Mouse (Mus musculus) heart, embryonic 11.5 days (tissue): ENCODE results near the gene Rin3. TPM values are rescaled to one million over a fixed set of nuclear protein-coding genes. Genes with fewer than 3 reads are reported as not detected.

Source experiments
- ATAC-seq: fragments of 200-750 bp; cut with Nextera tagmentation; replicated peaks from 2 replicates; pipeline ENCODE4 v1.8.0; 2017; ENCODE audit warnings: moderate library complexity; ENCODE audit not compliant: insufficient number of reproducible peaks, low FRiP score, low TSS enrichment
- H3K27ac ChIP-seq: fragments of 300-500 bp; sonication (generic); 2 replicates; pipeline ENCODE4 v1.5.1; 2014; ENCODE audit warnings: mild to moderate bottlenecking, low read depth, low read length
- H3K27me3 ChIP-seq: fragments of 300-500 bp; sonication (generic); 2 replicates; pipeline ENCODE4 v1.6.1; 2014; ENCODE audit warnings: mild to moderate bottlenecking, low read length, mixed read lengths; ENCODE audit not compliant: control insufficient read depth, insufficient read depth
- H3K36me3 ChIP-seq: fragments of 300-500 bp; sonication (generic); 2 replicates; pipeline ENCODE4 v1.6.1; 2014; ENCODE audit warnings: mild to moderate bottlenecking, low read length, moderate library complexity, mixed read lengths; ENCODE audit not compliant: control insufficient read depth, insufficient read depth
- H3K4me1 ChIP-seq: fragments of 300-500 bp; sonication (generic); 2 replicates; pipeline ENCODE4 v1.6.1; 2014; ENCODE audit warnings: low read length; ENCODE audit not compliant: control insufficient read depth, insufficient read depth
- H3K4me2 ChIP-seq: fragments of 300-500 bp; sonication (generic); 2 replicates; pipeline ENCODE4 v1.6.1; 2014; ENCODE audit warnings: mild to moderate bottlenecking, moderate library complexity
- H3K4me3 ChIP-seq: fragments of 300-500 bp; sonication (generic); 2 replicates; pipeline ENCODE4 v1.5.1; 2014; ENCODE audit warnings: low read depth, low read length
- H3K9ac ChIP-seq: fragments of 300-500 bp; sonication (generic); 2 replicates; pipeline ENCODE4 v1.6.1; 2014; ENCODE audit warnings: mild to moderate bottlenecking, low read depth, low read length, moderate library complexity
- H3K9me3 ChIP-seq: fragments of 300-500 bp; sonication (generic); replicated peaks from 2 replicates; pipeline ENCODE4 v1.6.1; 2016; ENCODE audit warnings: low read length; ENCODE audit not compliant: control insufficient read depth
- WGBS: fragments of 180-500 bp; shearing (Covaris S2); extraction: QIAGEN DNeasy Blood & Tissue Kit; methylation state at CpG from one replicate; pipeline ENCODE4 v1.1.7; 2014; ENCODE audit not compliant: insufficient replicate concordance; 5-methylcytosine and 5-hydroxymethylcytosine counted together
- polyA plus RNA-seq: library from polyadenylated mRNA; unstranded; fragments of >200 nt; fragmentation: Nextera tagmentation; extraction: Ambion mirVana; gene quantifications from 2 replicates; pipeline ENCODE4 v1.2.1, GENCODE M21; 2014

The Rin3 gene
- polyA plus RNA-seq, 1 experiment from 2014 or later = 10.2 TPM

- H3K27me3 ChIP-seq = no peaks in the 10 kb centered on the region
- peak overlapping the region; percentile 90 for H3K4me2 ChIP-seq
- H3K4me3 ChIP-seq = peak overlapping the region; percentile 66
- ATAC-seq = no peak
- H3K4me1 ChIP-seq = peaks cover 46% of the 10 kb centered on the region
- no peaks in the 10 kb centered on the region for H3K9me3 ChIP-seq
- peak overlapping the region; percentile 89; the same call in 1 of the 2 replicates for H3K9ac ChIP-seq
- WGBS = 9% methylated on average over 9 of the region's 9 CpGs
- peak overlapping the region; percentile 71; the same call in 1 of the 2 replicates for H3K27ac ChIP-seq
- H3K36me3 ChIP-seq = no peaks in the 10 kb centered on the region
Measured at GRCm38 (mm10) chr12:102284267-102284610, 1.4 kb downstream of the Rin3 start.

- Histone ChIP-seq H3K36me3 (no peaks in the 10 kb centered on the region), H3K9me3 (no peaks in the 10 kb centered on the region), H3K27me3 (no peaks in the 10 kb centered on the region), H3K27ac (no peak overlapping the region), H3K4me3 (peak overlapping the region; percentile 66), H3K4me1 (peaks cover 47% of the 10 kb centered on the region), H3K9ac (no peak overlapping the region), H3K4me2 (peak overlapping the region; percentile 90)
- ATAC-seq = no peak
- WGBS = 36% methylated on average over 3 of the region's 3 CpGs
Measured at GRCm38 (mm10) chr12:102284618-102285159, 1.8 kb downstream of the Rin3 start.

GRCm38 (mm10) chr12:102285318-102285717 is 2.5 kb downstream of the Rin3 start:
- H3K27ac ChIP-seq = no peak overlapping the region
- 62% methylated on average over 6 of the region's 6 CpGs for WGBS

GRCm38 (mm10) chr12:102285779-102286178 is 2.9 kb downstream of the Rin3 start:
- Histone ChIP-seq H3K27ac (no peak overlapping the region), H3K9ac (no peak overlapping the region; the same call in 1 of the 2 replicates), H3K4me3 (no peak overlapping the region), H3K36me3 (no peaks in the 10 kb centered on the region), H3K27me3 (no peaks in the 10 kb centered on the region), H3K4me2 (no peak overlapping the region), H3K4me1 (peaks cover 47% of the 10 kb centered on the region), H3K9me3 (no peaks in the 10 kb centered on the region)
- no peak for ATAC-seq
- WGBS = 64% methylated on average over 5 of the region's 5 CpGs

More at GRCm38 (mm10) chr12:102285318-102285717, 2.5 kb downstream of the Rin3 start:
- no peaks in the 10 kb centered on the region for H3K9me3 ChIP-seq
- H3K4me1 ChIP-seq = peaks cover 47% of the 10 kb centered on the region
- ATAC-seq = no peak
- H3K4me2 ChIP-seq = peak overlapping the region; percentile 90; the same call in 1 of the 2 replicates
- H3K36me3 ChIP-seq = no peaks in the 10 kb centered on the region
- no peak overlapping the region for H3K4me3 ChIP-seq
- no peaks in the 10 kb centered on the region for H3K27me3 ChIP-seq
- H3K9ac ChIP-seq = no peak overlapping the region; the same call in 1 of the 2 replicates

- 51% methylated on average over 10 of the region's 10 CpGs for WGBS
- Histone ChIP-seq H3K4me2 (peak overlapping the region; percentile 33), H3K9me3 (no peaks in the 10 kb centered on the region), H3K36me3 (no peaks in the 10 kb centered on the region), H3K27ac (peak overlapping the region; percentile 57), H3K4me1 (peaks cover 51% of the 10 kb centered on the region), H3K27me3 (no peaks in the 10 kb centered on the region), H3K4me3 (no peak overlapping the region), H3K9ac (peak overlapping the region; percentile 39; the same call in 1 of the 2 replicates)
- no peak for ATAC-seq
Measured at GRCm38 (mm10) chr12:102286681-102287414, 4.0 kb downstream of the Rin3 start.

- Histone ChIP-seq H3K9me3 (no peaks in the 10 kb centered on the region), H3K4me2 (no peak overlapping the region), H3K27me3 (no peaks in the 10 kb centered on the region), H3K36me3 (no peaks in the 10 kb centered on the region), H3K4me3 (no peak overlapping the region), H3K27ac (no peak overlapping the region), H3K9ac (no peak overlapping the region), H3K4me1 (peaks cover 54% of the 10 kb centered on the region)
- 53% methylated on average over 6 of the region's 6 CpGs for WGBS
- no peak for ATAC-seq
Measured at GRCm38 (mm10) chr12:102287904-102288602, 5.2 kb downstream of the Rin3 start.

GRCm38 (mm10) chr12:102288846-102289245 is 6.0 kb downstream of the Rin3 start:
- H3K4me2 ChIP-seq = no peak overlapping the region
- no peak overlapping the region for H3K4me3 ChIP-seq
- WGBS = 20% methylated on average over 2 of the region's 2 CpGs
- ATAC-seq = no peak
- no peak overlapping the region for H3K9ac ChIP-seq
- H3K4me1 ChIP-seq = peaks cover 56% of the 10 kb centered on the region
- H3K36me3 ChIP-seq = no peaks in the 10 kb centered on the region
- no peak overlapping the region for H3K27ac ChIP-seq
- H3K27me3 ChIP-seq = no peaks in the 10 kb centered on the region
- no peaks in the 10 kb centered on the region for H3K9me3 ChIP-seq

GRCm38 (mm10) chr12:102289568-102289967 is 6.7 kb downstream of the Rin3 start:
- no peaks in the 10 kb centered on the region for H3K36me3 ChIP-seq
- no peak overlapping the region for H3K27ac ChIP-seq
- no peak for ATAC-seq
- no peak overlapping the region for H3K4me3 ChIP-seq
- H3K9ac ChIP-seq = no peak overlapping the region
- no peaks in the 10 kb centered on the region for H3K27me3 ChIP-seq
- H3K9me3 ChIP-seq = no peaks in the 10 kb centered on the region
- H3K4me2 ChIP-seq = no peak overlapping the region
- WGBS = 84% methylated on average over 1 of the region's 1 CpGs
- peaks cover 54% of the 10 kb centered on the region for H3K4me1 ChIP-seq
